Mouse (Mus musculus) megakaryocyte-erythroid progenitor cell, adult 5 weeks (primary cell): ENCODE results near the gene Tas2r129. TPM values are rescaled to one million over a fixed set of nuclear protein-coding genes. Genes with fewer than 3 reads are reported as not detected.

ENCODE experiments used
- polyA plus RNA-seq: library from polyadenylated mRNA; stranded (reverse); fragments of >175 nt; gene quantifications from 2 replicates; pipeline ENCODE4 v1.2.3, GENCODE M21; 2012

Tas2r129 gene
- not detected in 2 replicates for polyA plus RNA-seq

GRCm38 (mm10) chr6:132950802-132951201 lies at the start of gene Tas2r129:
Gene Tas2r129, plus strand, starts transcription at chr6:132951102.

DNA sequence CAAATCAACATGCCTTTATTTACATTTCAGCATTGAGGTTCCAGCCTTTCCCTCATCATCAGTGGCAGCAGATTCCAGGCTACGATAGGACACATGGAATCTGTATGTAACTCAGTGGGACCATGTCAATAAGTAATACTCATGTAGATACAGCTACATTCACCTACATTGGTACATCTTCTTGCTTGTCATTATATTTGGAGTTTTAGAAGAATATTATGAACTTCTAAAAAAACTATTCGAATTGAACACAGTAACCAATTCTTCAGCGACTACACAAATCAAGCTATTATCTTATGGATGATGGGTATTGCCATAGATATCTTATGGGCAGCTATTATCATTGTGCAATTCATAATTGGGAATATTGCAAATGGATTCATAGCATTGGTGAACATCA lies 41.6 kb upstream of the Tas2r129 start, which contains the start of gene Tas2r125:
Gene Tas2r125 (plus strand): TSS at position 301 of the 400 bp plus-strand sequence.

DNA sequence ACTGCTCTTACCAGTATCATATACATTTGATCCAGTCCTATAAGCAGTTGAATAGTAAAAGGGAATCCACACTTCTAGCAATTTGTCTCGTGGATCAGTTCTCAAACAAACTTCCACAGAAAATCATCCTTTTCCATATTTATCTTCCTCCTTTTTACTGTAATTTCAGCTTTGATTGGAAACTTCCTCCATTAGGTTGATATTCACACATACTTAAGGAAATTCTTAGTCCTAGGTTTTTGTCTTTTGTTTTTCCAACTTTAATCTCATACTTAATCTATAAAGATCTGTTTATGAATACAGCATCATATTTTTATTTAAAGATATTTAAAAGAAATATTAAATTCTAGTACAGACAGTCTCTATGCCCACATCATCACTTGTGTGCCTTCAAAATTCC lies 6.9 kb downstream of the Tas2r129 start, which contains the start of gene Tas2r131:
Gene Tas2r131 (minus strand): TSS at position 101 of the 400 bp plus-strand sequence.

DNA sequence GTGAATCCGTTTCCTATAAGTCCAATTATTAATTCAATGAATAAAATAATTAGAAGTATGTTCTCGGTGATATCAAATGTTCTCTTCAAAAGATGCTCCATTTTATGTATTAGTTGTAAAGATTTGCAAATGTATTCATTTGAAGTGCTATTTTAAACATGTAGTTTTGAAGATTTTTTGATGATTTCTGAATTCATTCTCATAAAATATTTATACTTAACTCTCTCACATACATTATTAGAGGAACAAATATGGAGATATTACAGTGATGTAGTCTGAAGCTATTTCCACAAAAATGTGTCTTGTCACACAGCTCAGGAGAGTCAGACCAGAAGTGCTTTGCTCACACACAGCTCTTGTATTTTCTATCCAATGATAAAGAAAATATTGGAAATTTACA lies 30.0 kb downstream of the Tas2r129 start, which contains the start of gene Tas2r109:
Gene Tas2r109 (minus strand): TSS at position 101 of the 400 bp plus-strand sequence.

Other genes with a start within 250 kb of the Tas2r129 start
- gene Tas2r122, start 239.2 kb upstream of the Tas2r129 start, polyA plus RNA-seq, result not detected in 2 replicates
- not detected in 2 replicates for gene Tas2r115, start 213.1 kb upstream of the Tas2r129 start, polyA plus RNA-seq
- gene Tas2r124, start 196.4 kb upstream of the Tas2r129 start, polyA plus RNA-seq, result not detected in 2 replicates
- not detected in 2 replicates for gene Tas2r102, start 189.0 kb upstream of the Tas2r129 start, polyA plus RNA-seq
- not detected in 2 replicates for gene Tas2r136, start 172.9 kb upstream of the Tas2r129 start, polyA plus RNA-seq
- not detected in 2 replicates for gene Tas2r117, start 148.3 kb upstream of the Tas2r129 start, polyA plus RNA-seq
- gene Tas2r123, start 104.0 kb upstream of the Tas2r129 start, polyA plus RNA-seq, result not detected in 2 replicates
- gene Tas2r116, start 95.7 kb upstream of the Tas2r129 start, polyA plus RNA-seq, result not detected in 2 replicates
- gene Tas2r110, start 83.1 kb upstream of the Tas2r129 start, polyA plus RNA-seq, result not detected in 2 replicates
- gene Tas2r113, start 58.1 kb upstream of the Tas2r129 start, polyA plus RNA-seq, result not detected in 2 replicates
- not detected in 2 replicates for gene Tas2r125, start 41.5 kb upstream of the Tas2r129 start, polyA plus RNA-seq
- not detected in 2 replicates for gene Tas2r131, start 6.8 kb downstream of the Tas2r129 start, polyA plus RNA-seq
- not detected in 2 replicates for gene Tas2r109, start 29.9 kb downstream of the Tas2r129 start, polyA plus RNA-seq
- not detected in 2 replicates for gene Tas2r103, start 86.0 kb downstream of the Tas2r129 start, polyA plus RNA-seq
- not detected in 2 replicates for gene Tas2r140, start 104.7 kb downstream of the Tas2r129 start, polyA plus RNA-seq
- 47.8 and 48.4 TPM in 2 replicates for gene Smim10l1, start 153.8 kb downstream of the Tas2r129 start, polyA plus RNA-seq